ENCODE assay signal across 8 mouse cellular contexts in the genomic region with DNA sequence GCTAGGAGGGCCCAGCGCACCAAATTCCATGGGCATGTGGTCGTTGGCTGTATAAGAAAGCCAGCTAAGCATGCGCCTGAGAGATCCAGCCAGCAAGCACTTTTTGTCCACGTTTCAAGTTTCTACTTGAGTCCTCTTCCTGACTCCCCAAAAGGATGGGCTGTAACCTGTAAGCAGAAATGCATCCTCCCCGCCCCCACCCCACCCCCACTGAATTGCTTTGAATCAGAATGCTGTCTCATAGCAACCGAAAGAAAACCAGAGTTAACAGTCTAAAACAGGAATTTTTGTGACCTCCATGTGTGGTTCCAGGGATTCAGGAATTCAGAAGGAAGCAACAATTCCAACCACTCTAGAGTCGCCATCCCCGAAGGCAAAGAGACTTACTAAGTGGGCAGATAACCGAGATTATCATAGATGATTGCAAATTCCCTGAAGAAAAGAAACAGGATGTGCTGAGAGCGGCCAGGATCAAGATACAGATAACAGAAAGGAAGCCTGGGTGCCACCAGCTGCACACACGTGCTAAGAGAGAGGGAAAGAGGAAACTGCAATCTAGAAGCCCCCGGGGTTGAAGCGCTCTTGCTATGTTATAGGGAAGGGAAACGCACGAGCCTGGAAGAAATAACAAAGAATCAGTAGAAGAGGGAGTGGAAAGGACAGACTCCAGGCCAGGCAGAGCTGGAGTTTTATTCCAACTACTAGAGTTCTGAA. TPM values are rescaled to one million over a fixed set of nuclear protein-coding genes. Genes with fewer than 3 reads are reported as not detected.
DNase-seq lines count a peak whose midpoint lies in the region; ATAC-seq and TF ChIP-seq lines count a peak whose summit lies in the region.

No protein-coding gene starts in this region.

- no peaks in the 10 kb centered on the region for H3K27me3 ChIP-seq in lung, embryonic 14.5 days (ENCODE audit: insufficient read depth, low read length)
- no peaks in the 10 kb centered on the region for H3K27me3 ChIP-seq in hindbrain, embryonic 16.5 days (replicated peaks; ENCODE audit: control insufficient read depth, insufficient read depth, low read length)
- H3K27me3 ChIP-seq in midbrain, embryonic 12.5 days: no peaks in the 10 kb centered on the region

- peaks cover 11% of the 10 kb centered on the region; the same call in 1 of the 2 replicates for H3K4me1 ChIP-seq in lung, embryonic 14.5 days (ENCODE audit: insufficient read depth)
- H3K4me1 ChIP-seq in hindbrain, embryonic 16.5 days (ENCODE audit: control insufficient read depth, insufficient read depth, low read depth, low read length): peaks cover 13% of the 10 kb centered on the region
- peaks cover 4% of the 10 kb centered on the region; the same call in 1 of the 2 replicates for H3K4me1 ChIP-seq in midbrain, embryonic 12.5 days

- H3K4me2 ChIP-seq in lung, embryonic 14.5 days: peak overlapping the region; percentile 56
- H3K4me2 ChIP-seq in hindbrain, embryonic 16.5 days (ENCODE audit: low read length): peak overlapping the region; percentile 53
- H3K4me2 ChIP-seq in midbrain, embryonic 12.5 days (replicated peaks): peak overlapping the region; percentile 40

- 36% methylated on average over 15 of the region's 15 CpGs for WGBS in lung, embryonic 14.5 days
- WGBS in hindbrain, embryonic 16.5 days: 30% methylated on average over 15 of the region's 15 CpGs
- WGBS in midbrain, embryonic 12.5 days: 44% methylated on average over 15 of the region's 15 CpGs

- H3K9ac ChIP-seq in lung, embryonic 14.5 days: no peak overlapping the region
- peak overlapping the region; percentile 14; the same call in 1 of the 2 replicates for H3K9ac ChIP-seq in hindbrain, embryonic 16.5 days (ENCODE audit: low read depth, low read length)
- H3K9ac ChIP-seq in midbrain, embryonic 12.5 days (replicated peaks): no peak overlapping the region

- no peak for TF ChIP-seq CTCF in lung, embryonic 14.5 days (IDR thresholded peaks at IDR 0.05; ENCODE audit: low read depth)

- peak overlapping the region; percentile 44; the same call in 1 of the 2 replicates for H3K27ac ChIP-seq in lung, embryonic 14.5 days (ENCODE audit: low read depth)
- H3K27ac ChIP-seq in hindbrain, embryonic 16.5 days (ENCODE audit: low read depth, low read length): no peak overlapping the region
- no peak overlapping the region for H3K27ac ChIP-seq in midbrain, embryonic 12.5 days (replicated peaks)

- DNase-seq in lung, embryonic 14.5 days: peak; percentile 52
- DNase-seq in lung, postnatal 14 days: no peak
- DNase-seq in embryo, embryonic 10.5 days (ENCODE audit: low spot score): peak; percentile 50
- DNase-seq in adrenal gland, postnatal 10 days: no peak
- no peak for DNase-seq in frontal cortex, postnatal 25 days (ENCODE audit: low spot score in 2 of 2)
- DNase-seq in cerebellum, adult 8-10 months: no peak

- no peaks in the 10 kb centered on the region for H3K36me3 ChIP-seq in lung, embryonic 14.5 days (ENCODE audit: insufficient read depth)
- no peaks in the 10 kb centered on the region for H3K36me3 ChIP-seq in hindbrain, embryonic 16.5 days (ENCODE audit: control insufficient read depth, insufficient read depth, low read length)
- H3K36me3 ChIP-seq in midbrain, embryonic 12.5 days: no peaks in the 10 kb centered on the region

- H3K9me3 ChIP-seq in lung, embryonic 14.5 days (ENCODE audit: low read depth, low read length): no peaks in the 10 kb centered on the region
- H3K9me3 ChIP-seq in hindbrain, embryonic 16.5 days (ENCODE audit: control insufficient read depth, low read length): no peaks in the 10 kb centered on the region
- H3K9me3 ChIP-seq in midbrain, embryonic 12.5 days: no peaks in the 10 kb centered on the region

- peak; percentile 73; the same call in 1 of the 2 replicates for ATAC-seq in lung, embryonic 14.5 days (ENCODE audit: insufficient read depth)
- no peak for ATAC-seq in hindbrain, embryonic 16.5 days
- no peak for ATAC-seq in midbrain, embryonic 12.5 days (ENCODE audit: low FRiP score, low read depth)

- H3K4me3 ChIP-seq in lung, embryonic 14.5 days (ENCODE audit: low read depth, low read length): peak overlapping the region; percentile 4; the same call in 1 of the 2 replicates
- peak overlapping the region; percentile 7; the same call in 1 of the 2 replicates for H3K4me3 ChIP-seq in hindbrain, embryonic 16.5 days (ENCODE audit: low read length)
- H3K4me3 ChIP-seq in midbrain, embryonic 12.5 days: peak overlapping the region; percentile 13; the same call in 1 of the 2 replicates

RNA-seq across cellular contexts. Expression of gene Il6st, which starts 24.6 kb away (rescaled TPM):
- polyA plus RNA-seq in lung, embryonic 14.5 days (2014; fragmentation: Nextera tagmentation; extraction: Ambion mirVana): 41.0 and 41.3 TPM in 2 replicates
- polyA plus RNA-seq in hindbrain, embryonic 16.5 days (2015; fragmentation: Nextera tagmentation; extraction: Ambion mirVana): 21.5 and 27.1 TPM in 2 replicates
- 39.5 and 40.0 TPM in 2 replicates for polyA plus RNA-seq in midbrain, embryonic 12.5 days (2016; fragmentation: Nextera tagmentation; extraction: Ambion mirVana)
- total RNA-seq in adrenal gland, postnatal 10 days (2021): 100 to 1,000 TPM; 261 TPM

Comparison
In these comparisons a context has a peak if more than half of its experiments do, and no peak if none do; other contexts are left out.
1. DNase-seq: peak in lung, embryonic 14.5 days (single experiment) and embryo, embryonic 10.5 days (single experiment); none in lung, postnatal 14 days (single experiment), adrenal gland, postnatal 10 days (single experiment), frontal cortex, postnatal 25 days (0 of 2) and cerebellum, adult 8-10 months (single experiment).
2. Peak in every context shown above with its lines, with median percentiles within 50 percentile points of each other: H3K4me2 ChIP-seq and H3K4me3 ChIP-seq.